Mouse (Mus musculus) myocyte (in vitro differentiated cells): ENCODE data around the gene Tmem120b.

Experiments used
- MAX ChIP-seq: IDR thresholded peaks from one replicate; pipeline ENCODE4 v1.6.1; 2011; ENCODE audit warnings: low read depth, mild to moderate bottlenecking, control low read depth
- POLR2A ChIP-seq: IDR thresholded peaks from one replicate; pipeline ENCODE4 v1.6.1; 2011; ENCODE audit warnings: low read depth, mild to moderate bottlenecking, control low read depth, moderate library complexity; ENCODE audit not compliant: insufficient read length
- POLR2AphosphoS2 ChIP-seq: IDR thresholded peaks from one replicate; pipeline ENCODE4 v1.6.1; 2011; ENCODE audit warnings: low read depth, control low read depth; ENCODE audit not compliant: insufficient read length
- SRF ChIP-seq: IDR thresholded peaks from one replicate; pipeline ENCODE4 v1.6.1; 2011; ENCODE audit warnings: low read depth; ENCODE audit not compliant: control insufficient read depth, insufficient read length

- TF ChIP-seq POLR2AphosphoS2 (no peak), MAX (no peak), POLR2A (no peak), SRF (no peak)
Observed at GRCm38 (mm10) chr5:123019336-123020016, 48.7 kb upstream of the Tmem120b start.
